Mouse (Mus musculus): ENCODE results near the gene Hecw2.

GRCm38 (mm10) chr1:53911848-53912247 is 283.1 kb downstream of the Hecw2 start:
- TF ChIP-seq CTCF (IDR thresholded peaks at IDR 0.05; ENCODE audit: low read depth) (no peak), EP300 (IDR thresholded peaks at IDR 0.05; ENCODE audit: low read depth) (no peak)

Data from liver, embryonic 14.5 days (tissue).